ENCODE assay signal across 22 mouse cellular contexts in the genomic region with DNA sequence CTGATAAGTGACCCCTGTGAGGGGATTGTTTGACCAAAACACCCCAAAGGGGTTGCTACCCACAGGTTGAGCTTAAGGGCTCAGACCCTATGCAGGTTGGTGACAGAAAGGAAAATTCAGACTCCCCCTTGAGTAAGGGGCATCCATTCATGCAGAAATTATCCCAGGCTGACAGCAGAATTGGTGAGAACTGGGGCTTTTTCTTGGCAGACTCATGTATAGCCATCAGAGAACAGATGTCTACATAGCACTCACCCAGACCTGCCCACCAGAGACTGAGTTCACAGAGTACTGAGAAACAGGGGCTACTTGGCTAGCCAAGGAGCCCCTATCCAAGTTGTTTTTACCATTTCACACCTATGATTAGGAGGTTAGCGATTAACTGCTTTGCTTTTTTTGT.
DNase-seq lines count a peak whose midpoint lies in the region; ATAC-seq and TF ChIP-seq lines count a peak whose summit lies in the region.
"Had no signal": no experiment of that assay in that cellular context is flagged by ENCODE, and none has a peak within 500 bp of the region (broad histone marks: within the 10 kb centered on the region; RNA-seq: fewer than 3 reads in every experiment).

No protein-coding gene starts in this region.

- peak; percentile 67 for DNase-seq in cerebellum, postnatal 10 days
- no peak for DNase-seq in cerebellum, postnatal 4 days (ENCODE audit: low spot score in 2 of 2)
- DNase-seq in forebrain, embryonic 14.5 days (ENCODE audit: low spot score): peak; percentile 53
- DNase-seq in left cerebral cortex, postnatal 4 days: peak; percentile 38
- DNase-seq in left cerebral cortex, postnatal 10 days (ENCODE audit: extremely low spot score in 1 of 2, low spot score in 2 of 2): no peak
- DNase-seq in brain, embryonic 14.5 days (ENCODE audit: low read depth): peak; percentile 72
- DNase-seq: adrenal gland, adult 8-10 months; adrenal gland, postnatal 25 days; cerebellum, adult 18-20 months; cerebellum, adult 9-11 months; forebrain, postnatal 0 days; gastrocnemius, adult 2 months; gastrocnemius, postnatal 14 days had no signal

- intact Hi-C loops in left cerebral cortex, postnatal 4 days (cut with DNase I): no loop called here
- intact Hi-C loops in left cerebral cortex, postnatal 10 days (cut with DNase I): no loop called here

- TF ChIP-seq CTCF in brain, embryonic 14.5 days (IDR thresholded peaks at IDR 0.05; ENCODE audit: borderline replicate concordance, extremely low read depth, insufficient read depth, insufficient read length): no peak

- no peaks in the 10 kb centered on the region for H3K36me3 ChIP-seq in forebrain, embryonic 14.5 days (ENCODE audit: control insufficient read depth, insufficient read depth, low read length)
- H3K36me3 ChIP-seq in forebrain, embryonic 16.5 days (ENCODE audit: control insufficient read depth, insufficient read depth): no peaks in the 10 kb centered on the region
- H3K36me3 ChIP-seq: embryonic facial prominence, embryonic 12.5 days; embryonic facial prominence, embryonic 15.5 days; hindbrain, embryonic 13.5 days had no signal

- H3K27me3 ChIP-seq in forebrain, embryonic 14.5 days (replicated peaks; ENCODE audit: control insufficient read depth, insufficient read depth, low read length): no peaks in the 10 kb centered on the region
- no peaks in the 10 kb centered on the region for H3K27me3 ChIP-seq in forebrain, embryonic 16.5 days (replicated peaks; ENCODE audit: control insufficient read depth, insufficient read depth, low read length)
- H3K27me3 ChIP-seq: embryonic facial prominence, embryonic 12.5 days; embryonic facial prominence, embryonic 15.5 days; hindbrain, embryonic 13.5 days had no signal

- no peak for TF ChIP-seq POLR2A in brain, embryonic 14.5 days (IDR thresholded peaks at IDR 0.05; ENCODE audit: borderline replicate concordance, extremely low read depth, insufficient read depth, insufficient read length, poor library complexity, severe bottlenecking)

- H3K9ac ChIP-seq in forebrain, embryonic 14.5 days (ENCODE audit: low read length): no peak overlapping the region
- no peak overlapping the region for H3K9ac ChIP-seq in forebrain, embryonic 16.5 days (replicated peaks; ENCODE audit: low read depth, low read length)
- H3K9ac ChIP-seq: embryonic facial prominence, embryonic 12.5 days; embryonic facial prominence, embryonic 15.5 days; forebrain, postnatal 0 days; hindbrain, embryonic 13.5 days had no signal

- WGBS in forebrain, embryonic 14.5 days: 80% methylated on average over 1 of the region's 1 CpGs
- WGBS in forebrain, embryonic 16.5 days: 65% methylated on average over 1 of the region's 1 CpGs

- no peak overlapping the region for H3K4me3 ChIP-seq in forebrain, embryonic 14.5 days (ENCODE audit: low read depth, low read length)
- H3K4me3 ChIP-seq in forebrain, embryonic 16.5 days (replicated peaks; ENCODE audit: low read length): no peak overlapping the region
- H3K4me3 ChIP-seq: embryonic facial prominence, embryonic 12.5 days; embryonic facial prominence, embryonic 15.5 days; gastrocnemius, adult 2 months; hindbrain, embryonic 13.5 days had no signal

- ATAC-seq in forebrain, embryonic 14.5 days: peak; percentile 57; the same call in 1 of the 2 replicates
- ATAC-seq in forebrain, embryonic 16.5 days: no peak
- ATAC-seq: activated CD4-positive, CD25-positive, alpha-beta regulatory T cell, adult 4 months; forebrain, postnatal 0 days; hindbrain, embryonic 16.5 days; inflammation-experienced regulatory T-cells, adult 6 months; intestine, embryonic 16.5 days had no signal

- no peak overlapping the region for H3K27ac ChIP-seq in forebrain, embryonic 14.5 days (ENCODE audit: low read depth, low read length)
- H3K27ac ChIP-seq in forebrain, embryonic 16.5 days (ENCODE audit: low read length): no peak overlapping the region
- H3K27ac ChIP-seq: embryonic facial prominence, embryonic 12.5 days; embryonic facial prominence, embryonic 15.5 days; gastrocnemius, adult 2 months; hindbrain, embryonic 13.5 days had no signal

- no peak overlapping the region for H3K4me2 ChIP-seq in forebrain, embryonic 14.5 days (ENCODE audit: low read length)
- no peak overlapping the region for H3K4me2 ChIP-seq in forebrain, embryonic 16.5 days (ENCODE audit: low read length)
- H3K4me2 ChIP-seq: embryonic facial prominence, embryonic 12.5 days; embryonic facial prominence, embryonic 15.5 days; heart, embryonic 11.5 days; hindbrain, embryonic 13.5 days had no signal

- no peaks in the 10 kb centered on the region for H3K4me1 ChIP-seq in forebrain, embryonic 14.5 days (ENCODE audit: control insufficient read depth, insufficient read depth, low read length)
- H3K4me1 ChIP-seq in forebrain, embryonic 16.5 days (replicated peaks; ENCODE audit: control insufficient read depth, insufficient read depth, low read length): peaks cover 4% of the 10 kb centered on the region; the same call in 1 of the 2 replicates
- H3K4me1 ChIP-seq: embryonic facial prominence, embryonic 12.5 days; embryonic facial prominence, embryonic 15.5 days had no signal

- no peaks in the 10 kb centered on the region for H3K9me3 ChIP-seq in forebrain, embryonic 14.5 days (replicated peaks; ENCODE audit: control insufficient read depth, low read length)
- no peaks in the 10 kb centered on the region for H3K9me3 ChIP-seq in forebrain, embryonic 16.5 days (ENCODE audit: control insufficient read depth, low read length)
- H3K9me3 ChIP-seq: embryonic facial prominence, embryonic 12.5 days; embryonic facial prominence, embryonic 15.5 days; hindbrain, embryonic 13.5 days had no signal

Comparison
In these comparisons a context has a peak if more than half of its experiments do, and no peak if none do; other contexts are left out.
1. DNase-seq: peak in cerebellum, postnatal 10 days (2 of 2), forebrain, embryonic 14.5 days (single experiment), left cerebral cortex, postnatal 4 days (single experiment) and brain, embryonic 14.5 days (single experiment); none in cerebellum, postnatal 4 days (0 of 2) and left cerebral cortex, postnatal 10 days (0 of 2).